Mouse (Mus musculus): ENCODE data around the gene Cdc34. TPM values are rescaled to one million over a fixed set of nuclear protein-coding genes. Genes with fewer than 3 reads are reported as not detected.
A peak's percentile ranks its signal among the peaks of the same experiment; 100 is the strongest.

Cdc34 gene
- total RNA-seq, 2 experiments from 2014 or later: 67.1 to 77.7 TPM

DNA sequence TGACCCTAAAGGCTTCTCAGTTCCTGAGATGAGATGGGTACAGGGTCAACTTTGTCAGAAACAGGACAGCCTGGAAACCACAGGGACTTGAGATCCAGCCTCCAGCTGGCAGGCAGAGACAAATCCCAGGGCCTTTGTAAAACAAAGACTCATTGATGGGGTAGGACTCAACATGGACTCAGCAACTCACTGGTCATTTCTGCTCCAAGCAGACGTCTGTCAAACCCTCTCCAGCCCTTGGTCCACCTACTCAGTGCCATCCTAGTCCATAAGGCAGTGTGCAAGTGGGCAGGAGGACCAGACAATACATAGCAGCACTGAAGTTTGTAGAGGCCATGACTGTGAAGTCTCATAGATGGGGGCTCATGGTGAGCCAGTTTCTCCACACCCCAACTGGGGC, 31.2 kb downstream of the Cdc34 start:
- DNase-seq (ENCODE audit: extremely low spot score in 1 of 2, low spot score in 1 of 2): no peak

DNA sequence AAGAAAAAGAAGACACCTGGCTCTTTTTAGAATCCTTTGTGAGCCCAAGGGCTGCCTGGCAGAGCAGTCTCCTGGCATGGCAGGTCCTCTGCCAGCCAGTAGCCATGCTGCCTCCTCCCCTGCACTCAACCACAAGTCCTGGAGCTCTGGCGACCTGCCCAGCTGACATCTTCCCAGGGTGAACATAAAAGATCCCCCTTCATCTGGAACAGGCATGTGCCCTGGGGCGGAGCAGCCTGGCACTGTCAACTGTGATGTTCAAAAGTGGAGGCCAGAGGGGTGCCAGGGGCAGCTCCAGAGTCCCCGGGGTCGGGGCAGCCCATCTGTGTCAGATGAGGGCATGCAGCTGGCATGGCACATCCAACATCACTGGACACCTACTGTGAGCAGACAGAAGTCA, 33.0 kb downstream of the Cdc34 start:
- no peak for DNase-seq (ENCODE audit: extremely low spot score in 1 of 2, low spot score in 1 of 2)

DNA sequence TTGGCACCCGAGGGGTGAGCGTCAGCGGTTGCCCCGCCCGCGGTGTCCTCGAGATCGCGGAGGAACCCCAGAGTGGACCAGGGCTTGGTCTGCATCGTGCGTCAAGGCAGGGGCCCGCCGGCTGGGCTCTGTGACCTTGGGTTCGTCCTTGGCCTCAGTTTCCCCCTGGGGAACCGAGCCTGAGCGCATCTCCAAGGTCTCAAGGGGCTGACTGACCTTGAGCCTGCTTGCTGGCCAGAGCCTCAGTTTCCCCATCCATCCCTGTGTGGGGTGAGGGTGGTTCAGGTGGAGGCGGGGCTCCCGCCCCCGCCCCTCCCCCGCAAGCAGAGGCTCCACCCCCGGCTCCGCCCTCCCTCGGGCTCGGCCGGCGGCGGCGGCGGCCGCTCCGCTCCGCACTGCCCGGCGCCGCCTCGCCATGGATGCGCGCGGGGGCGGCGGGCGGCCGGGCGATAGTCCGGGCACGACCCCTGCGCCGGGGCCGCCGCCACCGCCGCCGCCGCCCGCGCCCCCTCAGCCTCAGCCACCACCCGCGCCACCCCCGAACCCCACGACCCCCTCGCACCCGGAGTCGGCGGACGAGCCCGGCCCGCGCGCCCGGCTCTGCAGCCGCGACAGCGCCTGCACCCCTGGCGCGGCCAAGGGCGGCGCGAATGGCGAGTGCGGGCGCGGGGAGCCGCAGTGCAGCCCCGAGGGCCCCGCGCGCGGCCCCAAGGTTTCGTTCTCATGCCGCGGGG, 34.4 kb downstream of the Cdc34 start, which contains the start of gene Hcn2:
Hcn2 (plus strand) TSS at position 381 of the 734 bp plus-strand sequence.
- no peak for DNase-seq (ENCODE audit: extremely low spot score in 1 of 2, low spot score in 1 of 2)

DNA sequence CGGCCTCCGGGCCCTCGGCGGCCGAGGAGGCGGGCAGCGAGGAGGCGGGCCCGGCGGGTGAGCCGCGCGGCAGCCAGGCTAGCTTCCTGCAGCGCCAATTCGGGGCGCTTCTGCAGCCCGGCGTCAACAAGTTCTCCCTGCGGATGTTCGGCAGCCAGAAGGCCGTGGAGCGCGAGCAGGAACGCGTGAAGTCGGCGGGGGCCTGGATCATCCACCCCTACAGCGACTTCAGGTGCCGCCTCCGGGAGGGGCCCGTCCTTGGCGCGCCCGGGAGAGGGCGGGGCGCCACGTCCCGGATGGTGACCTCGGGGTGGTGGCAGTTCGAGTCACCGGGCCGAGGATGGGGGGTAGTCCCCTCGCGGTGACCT, 35.0 kb downstream of the Cdc34 start:
- no peak for DNase-seq (ENCODE audit: extremely low spot score in 1 of 2, low spot score in 1 of 2)

DNA sequence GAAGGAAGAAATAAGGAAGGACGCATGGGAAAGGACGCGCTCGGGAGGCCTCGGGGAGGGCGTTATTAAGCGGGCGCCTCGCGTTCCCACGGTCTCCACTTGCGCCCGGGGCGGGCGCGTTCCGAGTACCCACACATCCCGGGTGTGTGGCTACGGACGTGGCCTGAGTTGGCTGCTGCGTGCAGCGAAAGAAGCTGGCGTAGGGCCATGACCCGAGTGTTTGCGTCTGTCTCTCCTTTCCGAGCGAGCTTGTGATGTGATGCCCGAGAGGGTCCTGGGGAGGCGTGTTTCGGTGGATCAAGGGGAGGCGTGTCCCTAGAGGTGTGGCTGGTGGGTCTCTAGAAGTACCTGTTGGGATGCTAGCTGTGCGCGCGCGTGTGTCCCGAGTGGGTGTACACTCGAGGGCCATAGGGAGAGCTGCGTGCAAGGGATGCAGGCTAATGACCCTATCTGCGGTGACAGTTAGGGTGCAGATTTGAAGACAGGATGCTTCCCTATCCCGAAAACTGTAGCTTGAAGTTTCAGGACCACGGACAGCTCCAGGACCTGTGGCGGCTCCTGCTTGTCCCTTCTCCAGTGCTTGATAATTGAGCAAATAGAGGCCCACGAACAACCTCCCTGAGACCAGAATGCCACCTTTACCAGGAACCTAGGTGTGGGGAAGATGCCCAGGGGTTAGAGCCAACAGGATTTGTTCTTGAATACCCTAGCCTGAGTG, 35.8 kb downstream of the Cdc34 start:
- peak in 1 of 2 experiments; percentile 53 for DNase-seq (ENCODE audit: extremely low spot score in 1 of 2, low spot score in 1 of 2)

DNA sequence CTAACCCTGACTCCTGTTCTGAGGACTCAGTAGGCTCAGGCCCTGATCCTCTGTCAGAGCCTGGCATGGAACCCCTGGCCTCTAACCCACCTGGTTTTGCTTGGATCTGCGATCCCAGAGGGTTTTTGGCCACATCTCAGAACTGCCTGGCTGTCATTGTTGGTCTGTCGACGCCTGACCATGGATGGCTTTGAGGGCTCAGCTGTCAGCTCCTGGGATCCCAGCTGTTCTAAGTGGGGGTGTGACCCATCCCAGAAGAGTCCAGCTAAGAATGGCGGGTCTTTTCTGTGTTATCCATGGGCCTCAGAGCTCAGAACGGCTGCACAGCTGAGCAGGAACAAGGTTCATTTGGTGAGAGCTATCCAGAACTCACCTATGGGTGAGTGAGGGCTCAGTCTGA, 39.1 kb downstream of the Cdc34 start:
- no peak for DNase-seq (ENCODE audit: extremely low spot score in 1 of 2, low spot score in 1 of 2)

DNA sequence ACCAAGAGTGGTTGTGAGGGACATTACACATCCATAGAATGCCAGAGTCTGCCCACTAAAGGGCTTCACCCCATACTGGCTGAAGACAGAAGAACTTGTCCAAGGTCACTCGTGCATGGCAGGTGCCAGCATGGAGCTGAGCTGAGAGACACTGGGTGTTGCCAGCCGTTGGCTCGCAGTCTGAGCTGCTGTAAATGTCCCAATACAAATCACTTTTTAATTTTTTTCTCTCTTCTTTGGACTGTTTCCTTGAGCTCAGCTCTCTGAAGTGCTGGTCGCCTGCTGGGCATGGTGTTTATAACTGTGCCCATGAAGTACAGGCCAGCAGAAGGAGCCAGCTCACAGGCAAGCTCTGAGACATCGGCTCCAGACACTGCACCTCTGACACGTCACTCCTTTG, 41.1 kb downstream of the Cdc34 start:
- DNase-seq (ENCODE audit: extremely low spot score in 1 of 2, low spot score in 1 of 2): no peak

DNA sequence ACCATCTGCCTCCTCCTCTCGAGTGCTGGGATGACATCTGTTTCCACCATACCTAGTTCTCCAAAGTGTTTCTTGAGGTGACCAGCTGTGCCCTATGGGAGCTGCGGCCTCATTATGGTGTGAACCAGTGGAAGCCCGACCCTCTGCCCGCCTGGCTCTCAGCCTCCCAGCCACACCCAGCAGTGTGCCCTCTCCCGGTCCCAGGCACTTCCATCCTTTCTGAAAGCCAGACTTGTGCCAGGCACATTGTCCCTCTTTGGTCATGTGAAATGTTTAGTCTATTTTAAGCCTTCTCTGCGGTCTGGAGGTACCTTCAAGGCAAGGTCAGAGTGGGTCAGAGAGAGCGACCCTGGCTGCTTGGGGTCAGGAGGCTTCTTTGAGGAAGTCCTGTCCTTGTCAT, 41.7 kb downstream of the Cdc34 start:
- DNase-seq (ENCODE audit: extremely low spot score in 1 of 2, low spot score in 1 of 2): no peak

DNA sequence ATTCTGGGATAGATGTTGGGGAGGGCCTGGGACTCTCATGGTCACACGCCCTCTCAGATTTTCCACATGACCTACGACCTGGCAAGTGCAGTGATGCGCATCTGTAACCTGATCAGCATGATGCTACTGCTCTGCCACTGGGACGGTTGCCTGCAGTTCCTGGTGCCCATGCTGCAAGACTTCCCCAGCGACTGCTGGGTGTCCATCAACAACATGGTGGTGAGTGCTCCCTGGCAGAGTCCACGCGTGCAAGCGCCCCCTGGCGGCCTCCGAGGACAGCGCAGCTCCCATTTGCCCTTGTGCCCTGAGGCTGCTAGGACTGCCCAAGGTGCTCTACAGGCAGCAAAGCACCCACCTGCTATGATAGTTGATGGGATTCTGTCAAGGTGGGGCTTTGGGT, 44.1 kb downstream of the Cdc34 start:
- DNase-seq (ENCODE audit: extremely low spot score in 1 of 2, low spot score in 1 of 2): peak in 1 of 2 experiments; percentile 48

DNA sequence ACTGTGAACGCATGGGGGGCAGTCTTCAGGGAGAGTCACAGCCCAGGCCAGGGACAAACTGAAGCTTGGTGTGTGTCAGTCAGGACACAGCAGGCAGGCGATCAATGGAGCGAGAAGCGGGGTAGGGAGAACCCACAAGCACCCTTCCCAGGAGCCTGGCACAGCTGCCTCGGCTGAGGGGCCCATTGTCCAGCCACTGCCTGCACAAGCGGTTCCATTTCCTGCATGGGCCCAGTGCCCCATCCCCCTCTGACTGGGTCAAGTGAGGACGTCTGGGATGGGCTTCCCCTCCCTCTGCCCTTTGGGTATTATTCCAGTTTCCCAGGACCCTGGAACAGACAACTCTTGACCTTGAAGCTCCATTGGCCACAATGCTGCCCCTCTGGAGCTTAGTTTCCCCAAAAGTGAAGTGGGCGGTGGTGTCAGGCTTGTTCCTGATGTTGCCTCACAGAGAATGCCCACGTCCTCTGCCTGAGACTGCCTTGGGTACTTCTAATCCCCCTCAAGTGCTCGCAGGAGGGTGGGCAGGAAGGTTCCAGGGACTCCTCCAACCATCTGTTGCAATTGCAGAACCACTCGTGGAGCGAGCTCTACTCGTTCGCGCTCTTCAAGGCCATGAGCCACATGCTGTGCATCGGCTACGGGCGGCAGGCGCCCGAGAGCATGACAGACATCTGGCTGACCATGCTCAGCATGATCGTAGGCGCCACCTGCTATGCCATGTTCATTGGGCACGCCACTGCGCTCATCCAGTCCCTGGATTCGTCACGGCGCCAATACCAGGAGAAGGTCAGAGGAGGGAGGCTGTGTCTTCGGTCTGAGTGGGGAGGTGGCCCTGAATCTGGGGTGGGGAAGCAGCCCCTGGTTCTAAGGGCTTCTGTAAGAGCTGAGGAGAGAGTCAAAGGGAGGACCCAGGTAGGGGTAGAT, 46.6 kb downstream of the Cdc34 start:
- no peak for DNase-seq (ENCODE audit: extremely low spot score in 1 of 2, low spot score in 1 of 2)

DNA sequence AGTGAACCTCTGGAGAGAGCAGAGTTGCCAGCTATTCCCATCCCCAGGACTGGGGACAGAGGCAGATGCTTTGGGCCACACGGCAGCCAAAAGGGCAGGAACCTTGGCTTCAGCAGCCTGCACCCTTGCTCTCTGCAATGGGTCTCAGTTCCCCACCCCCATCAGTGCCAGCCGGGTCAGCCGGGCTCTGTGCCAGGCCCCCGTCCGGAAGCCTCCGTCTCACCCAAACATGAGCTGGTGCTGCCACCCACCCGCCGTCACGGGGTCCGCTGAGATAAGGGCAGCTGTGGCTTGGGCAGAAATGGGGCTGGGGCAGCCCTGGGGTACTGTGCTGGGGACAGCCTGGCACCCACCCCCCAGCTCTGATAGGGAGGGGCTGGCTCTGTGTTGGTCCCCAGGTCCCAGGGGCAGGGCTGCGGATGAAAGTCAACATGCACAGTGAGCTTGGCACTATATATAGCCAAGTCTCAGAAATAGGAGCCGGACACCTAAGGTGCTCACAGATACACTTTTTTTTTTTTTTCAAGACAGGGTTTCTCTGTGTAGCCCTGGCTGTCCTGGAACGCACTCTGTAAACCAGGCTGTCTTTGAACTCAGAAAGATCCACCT, 47.5 kb downstream of the Cdc34 start:
- no peak for DNase-seq (ENCODE audit: extremely low spot score in 1 of 2, low spot score in 1 of 2)

DNA sequence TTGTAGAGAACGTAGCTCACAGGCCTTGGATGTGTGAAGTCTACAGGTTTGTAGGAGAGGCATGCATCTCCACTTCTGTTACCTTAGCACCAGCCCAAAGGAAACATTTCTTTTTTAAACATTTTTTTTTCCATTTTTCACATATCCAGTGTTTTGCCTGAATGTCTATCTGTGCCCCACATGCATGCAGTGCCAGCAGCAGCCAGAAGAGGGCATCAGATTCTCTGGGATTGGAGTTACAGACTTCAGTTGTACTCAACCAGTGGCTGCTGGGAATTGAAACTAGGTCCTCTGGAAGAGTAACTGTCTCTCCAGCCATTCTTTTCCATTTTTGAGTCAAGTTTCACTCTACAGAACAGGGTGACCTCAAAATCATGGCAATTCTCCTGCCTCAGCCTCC, 50.5 kb downstream of the Cdc34 start:
- peak in 1 of 2 experiments; percentile 55 for DNase-seq (ENCODE audit: extremely low spot score in 1 of 2, low spot score in 1 of 2)

DNA sequence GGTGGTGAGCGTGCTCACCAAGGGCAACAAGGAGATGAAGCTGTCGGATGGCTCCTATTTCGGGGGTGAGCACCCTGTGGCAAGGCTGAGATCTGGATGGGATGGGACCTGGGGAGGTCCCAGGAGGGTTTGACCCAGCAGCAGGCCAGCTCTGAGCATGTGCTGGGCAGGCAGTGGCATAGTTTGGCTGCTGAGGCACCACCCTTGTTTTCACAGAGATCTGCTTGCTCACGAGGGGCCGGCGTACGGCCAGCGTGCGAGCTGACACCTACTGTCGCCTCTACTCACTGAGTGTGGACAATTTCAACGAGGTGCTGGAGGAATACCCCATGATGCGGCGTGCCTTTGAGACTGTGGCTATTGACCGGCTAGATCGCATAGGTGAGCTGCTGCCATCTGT, 51.9 kb downstream of the Cdc34 start:
- DNase-seq (ENCODE audit: extremely low spot score in 1 of 2, low spot score in 1 of 2): no peak

DNA sequence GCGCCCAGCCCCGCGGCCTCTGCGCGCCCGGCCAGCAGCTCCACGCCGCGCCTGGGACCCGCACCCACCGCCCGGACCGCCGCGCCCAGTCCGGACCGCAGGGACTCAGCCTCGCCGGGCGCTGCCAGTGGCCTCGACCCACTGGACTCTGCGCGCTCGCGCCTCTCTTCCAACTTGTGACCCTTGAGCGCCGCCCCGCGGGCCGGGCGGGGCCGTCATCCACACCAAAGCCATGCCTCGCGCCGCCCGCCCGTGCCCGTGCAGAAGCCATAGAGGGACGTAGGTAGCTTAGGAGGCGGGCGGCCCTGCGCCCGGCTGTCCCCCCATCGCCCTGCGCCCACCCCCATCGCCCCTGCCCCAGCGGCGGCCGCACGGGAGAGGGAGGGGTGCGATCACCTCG, 53.4 kb downstream of the Cdc34 start:
- no peak for DNase-seq (ENCODE audit: extremely low spot score in 1 of 2, low spot score in 1 of 2)

DNA sequence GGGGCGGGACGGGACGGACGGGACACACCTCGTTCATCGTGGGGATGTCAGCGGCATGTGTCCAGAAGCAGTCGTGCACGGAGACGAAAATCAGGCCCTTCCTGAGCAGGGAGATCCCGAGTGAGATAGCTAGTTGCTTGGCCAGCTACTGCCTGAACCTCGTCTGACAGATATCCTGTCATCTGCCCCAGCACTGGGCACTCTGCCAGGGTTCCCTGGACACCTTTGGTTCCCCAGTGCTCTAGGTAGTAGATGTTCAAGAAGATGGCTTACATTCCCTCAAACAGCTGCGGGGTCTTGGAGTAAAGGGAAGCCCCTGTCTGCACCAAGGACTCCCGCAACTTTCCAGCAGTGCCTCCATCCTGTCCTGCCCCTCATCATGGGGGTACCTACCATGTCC, 54.7 kb downstream of the Cdc34 start:
- no peak for DNase-seq (ENCODE audit: extremely low spot score in 1 of 2, low spot score in 1 of 2)

Other genes with a start within 250 kb of the Cdc34 start
- gene Vmn2r83, start 213.5 kb upstream of the Cdc34 start, total RNA-seq (2021): not detected
- gene Plpp2, start 148.4 kb upstream of the Cdc34 start, total RNA-seq (2021): 1 to 10 TPM; 5.3 to 6.9 TPM
- 10 to 100 TPM; 53.2 to 56.4 TPM for gene Mier2, start 127.0 kb upstream of the Cdc34 start, total RNA-seq (2021)
- under 1 TPM in 1 of 2 experiments, not detected in 1; 0.44 TPM for gene Theg, start 94.9 kb upstream of the Cdc34 start, total RNA-seq (2021)
- 10 to 100 TPM; 12.1 to 12.3 TPM for gene C2cd4c, start 68.2 kb upstream of the Cdc34 start, total RNA-seq (2021)
- gene Shc2, start 44.3 kb upstream of the Cdc34 start, total RNA-seq (2021): 10 to 100 TPM; 39.2 to 48.2 TPM
- gene Odf3l2, start 36.5 kb upstream of the Cdc34 start, total RNA-seq (2021): under 1 TPM in 1 of 2 experiments, not detected in 1; 0.22 TPM
- gene Madcam1, start 17.6 kb upstream of the Cdc34 start, total RNA-seq (2021): not detected
- gene Tpgs1, start 12.8 kb upstream of the Cdc34 start, total RNA-seq (2021): 10 to 100 TPM; 74.9 to 79.7 TPM
- 1 to 10 TPM; 2.4 to 3.1 TPM for gene Gzmm, start 6.8 kb downstream of the Cdc34 start, total RNA-seq (2021)
- 100 to 1,000 TPM; 610 to 665 TPM for gene Bsg, start 22.3 kb downstream of the Cdc34 start, total RNA-seq (2021)
- 100 to 1,000 TPM; 108 to 110 TPM for gene Hcn2, start 34.4 kb downstream of the Cdc34 start, total RNA-seq (2021)
- gene Polrmt, start 64.4 kb downstream of the Cdc34 start, total RNA-seq (2021): 10 to 100 TPM; 39.2 to 44.6 TPM
- gene Fgf22, start 72.9 kb downstream of the Cdc34 start, total RNA-seq (2021): 1 to 10 TPM; 1.0 to 1.5 TPM
- gene Rnf126, start 84.8 kb downstream of the Cdc34 start, total RNA-seq (2021): 10 to 100 TPM; 82.7 to 92.9 TPM
- 1 to 10 TPM; 1.2 to 2.1 TPM for gene Fstl3, start 95.1 kb downstream of the Cdc34 start, total RNA-seq (2021)
- under 1 TPM; 0.30 to 0.33 TPM for gene Prss57, start 108.8 kb downstream of the Cdc34 start, total RNA-seq (2021)
- gene Palm, start 111.4 kb downstream of the Cdc34 start, total RNA-seq (2021): 100 to 1,000 TPM; 307 to 325 TPM
- under 1 TPM; 0.66 to 0.89 TPM for gene Misp, start 138.8 kb downstream of the Cdc34 start, total RNA-seq (2021)
- 10 to 100 TPM; 44.0 to 66.0 TPM for gene Ptbp1, start 172.2 kb downstream of the Cdc34 start, total RNA-seq (2021)
- 1 to 10 TPM; 1.1 to 1.4 TPM for gene Prtn3, start 192.3 kb downstream of the Cdc34 start, total RNA-seq (2021)
- 10 to 100 TPM; 32.4 to 34.4 TPM for gene Plppr3, start 192.4 kb downstream of the Cdc34 start, total RNA-seq (2021)
- not detected for gene Elane, start 204.1 kb downstream of the Cdc34 start, total RNA-seq (2021)
- not detected for gene Cfd, start 208.7 kb downstream of the Cdc34 start, total RNA-seq (2021)
- 10 to 100 TPM; 55.5 to 56.2 TPM for gene Med16, start 226.7 kb downstream of the Cdc34 start, total RNA-seq (2021)
- not detected for gene Gm26602, start 228.7 kb downstream of the Cdc34 start, total RNA-seq (2021)
- 1 to 10 TPM; 6.6 to 6.7 TPM for gene Kiss1r, start 234.8 kb downstream of the Cdc34 start, total RNA-seq (2021)
- gene R3hdm4, start 239.0 kb downstream of the Cdc34 start, total RNA-seq (2021): 100 to 1,000 TPM; 428 to 450 TPM
- gene Arid3a, start 244.8 kb downstream of the Cdc34 start, total RNA-seq (2021): 1 to 10 TPM; 4.6 to 6.9 TPM